Mouse (Mus musculus): ENCODE data around the gene Rabepk. TPM values are rescaled to one million over a fixed set of nuclear protein-coding genes. Genes with fewer than 3 reads are reported as not detected.
"Not testable (repeated sequence)": the region's sequence is repeated elsewhere in the genome, so short reads cannot be mapped to it uniquely, and the experiment has no call there.

The Rabepk gene
- total RNA-seq, 2 experiments from 2014 or later: 13.5 to 15.5 TPM

DNA sequence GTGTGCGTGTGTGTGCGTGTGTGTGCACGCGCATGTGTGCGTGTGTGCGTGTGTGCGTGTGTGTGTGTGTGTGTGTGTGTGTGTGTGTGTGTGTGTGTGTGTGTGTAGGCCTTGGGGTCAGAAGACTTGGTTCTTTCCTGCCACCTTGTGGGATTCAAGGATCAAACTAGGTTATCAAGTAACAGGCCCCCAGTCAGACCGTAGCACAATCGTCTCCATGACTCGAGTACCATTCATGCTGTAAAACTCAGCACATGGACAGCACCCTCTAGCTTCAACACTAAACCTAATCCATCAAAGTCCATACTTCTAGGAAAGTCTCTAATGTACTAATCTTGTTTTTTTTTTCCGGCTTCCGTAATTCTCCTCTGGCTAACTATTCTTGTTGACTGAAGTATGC lies 34.9 kb downstream of the Rabepk start:
- DNase-seq: no peak

DNA sequence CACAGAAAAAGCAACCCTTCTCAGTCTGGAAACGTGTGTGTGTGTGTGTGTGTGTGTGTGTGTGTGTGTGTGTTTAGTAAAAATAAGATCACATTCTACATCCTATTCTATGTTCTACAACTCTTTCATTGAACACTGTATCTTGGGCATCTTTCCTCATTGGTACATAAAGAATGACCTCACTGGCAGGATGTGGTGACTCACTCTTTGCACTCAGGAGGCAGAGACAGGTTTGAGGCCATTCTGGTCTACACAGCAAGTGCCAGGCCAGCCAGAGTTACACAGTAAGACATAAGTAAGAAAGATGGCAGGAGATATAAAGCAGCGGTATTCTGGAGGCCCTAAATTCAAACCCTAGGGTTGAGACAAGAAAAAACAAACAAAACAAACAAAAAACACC lies 36.8 kb downstream of the Rabepk start:
- no peak for DNase-seq

DNA sequence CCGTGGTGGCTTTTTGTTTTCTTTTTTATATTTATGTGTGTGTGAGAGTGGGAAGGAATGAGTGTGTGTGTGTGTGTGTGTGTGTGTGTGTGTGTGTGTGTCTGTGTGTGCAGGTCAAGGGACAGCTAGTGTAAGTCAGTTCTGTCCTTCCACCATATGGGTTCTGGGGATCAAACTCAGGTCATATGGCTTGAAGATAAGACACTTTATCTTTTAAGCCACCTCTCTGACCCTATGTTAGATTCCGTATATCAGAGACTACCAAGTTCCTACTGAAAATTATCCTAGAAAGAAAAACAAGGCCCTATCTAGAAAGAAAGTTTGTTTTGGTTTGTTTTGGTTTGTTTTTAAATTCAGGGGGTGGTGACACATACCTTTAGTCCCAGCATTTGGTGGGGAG lies 37.5 kb downstream of the Rabepk start:
- no peak for DNase-seq

DNA sequence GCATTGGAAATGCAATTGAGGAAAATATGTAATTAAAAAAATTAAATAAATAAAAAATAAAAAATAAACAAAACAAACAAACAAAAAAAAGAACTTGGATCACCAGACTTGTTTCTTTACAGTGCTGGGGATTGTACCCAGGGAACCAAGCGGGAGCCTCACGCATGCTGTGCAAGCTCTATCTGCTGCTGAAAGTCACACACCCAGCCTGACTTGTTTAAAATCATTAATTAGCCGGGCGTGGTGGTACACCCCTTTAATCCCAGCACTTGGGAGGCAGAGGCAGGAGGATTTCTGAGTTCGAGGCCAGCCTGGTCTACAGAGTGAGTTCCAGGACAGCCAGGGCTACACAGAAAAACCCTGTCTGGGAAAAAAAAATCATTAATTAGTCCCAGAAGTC lies 38.4 kb downstream of the Rabepk start:
- DNase-seq: not testable (repeated sequence)

DNA sequence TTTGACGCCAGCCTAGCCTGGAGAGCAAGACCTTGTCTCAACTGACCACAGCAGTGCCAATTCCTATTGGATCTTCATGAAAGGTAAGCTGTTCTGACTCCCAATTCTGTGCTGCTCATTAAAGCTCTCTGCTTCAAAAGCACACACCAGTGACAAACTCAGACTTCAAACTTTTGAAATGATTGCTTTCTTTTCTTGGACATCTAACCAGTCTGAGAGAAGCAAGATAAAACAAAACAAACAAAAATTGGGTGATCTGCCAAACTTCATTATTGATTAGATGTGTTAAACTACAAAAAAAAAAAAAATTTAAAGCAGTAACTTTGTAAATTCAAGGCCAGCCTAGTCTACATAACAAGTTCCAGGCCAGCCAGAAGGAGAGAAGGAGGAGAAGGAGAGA lies 42.4 kb downstream of the Rabepk start:
- no peak for DNase-seq

DNA sequence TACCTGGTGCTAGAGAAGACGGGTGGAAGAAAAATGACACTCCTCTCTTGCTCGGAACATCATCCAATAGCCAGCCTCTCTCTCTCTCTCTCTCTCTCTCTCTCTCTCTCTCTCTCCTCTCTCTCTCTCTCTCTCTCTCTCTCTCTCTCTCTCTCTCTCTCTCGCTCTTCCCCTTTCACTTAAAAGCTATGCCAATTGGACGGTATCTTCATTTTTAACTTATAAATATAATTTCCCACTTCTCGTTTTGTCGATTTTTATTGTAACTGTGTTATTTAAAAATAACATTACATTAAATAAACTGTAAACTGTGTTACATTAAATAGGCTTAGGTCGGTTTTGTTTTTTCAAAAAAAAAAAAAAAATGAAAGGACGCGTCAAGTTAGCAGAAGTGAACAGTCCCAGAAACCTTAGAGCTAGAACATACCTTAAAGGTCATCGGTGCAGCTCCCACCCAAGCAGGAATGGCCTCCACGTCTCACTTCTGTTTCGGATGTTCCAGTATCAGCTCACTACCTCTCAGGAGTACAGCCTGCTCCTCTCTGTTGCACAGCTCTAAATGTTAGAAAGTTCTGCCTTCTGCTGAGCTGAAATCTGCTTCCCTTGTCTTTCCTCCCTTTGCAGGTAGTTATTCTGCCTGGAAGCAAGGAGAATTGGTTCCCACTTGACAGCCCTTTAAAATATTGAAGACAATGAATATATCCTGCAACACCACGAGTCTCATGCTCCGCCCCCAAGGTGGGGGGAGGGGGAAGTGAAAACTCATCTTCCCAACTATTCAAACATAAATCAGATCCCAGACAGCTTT lies 45.0 kb downstream of the Rabepk start, which contains the start of gene Gapvd1:
TSS of gene Gapvd1 (minus strand) at position 682 of the 808 bp plus-strand sequence.
- peak; percentile 8 to 33 for DNase-seq

DNA sequence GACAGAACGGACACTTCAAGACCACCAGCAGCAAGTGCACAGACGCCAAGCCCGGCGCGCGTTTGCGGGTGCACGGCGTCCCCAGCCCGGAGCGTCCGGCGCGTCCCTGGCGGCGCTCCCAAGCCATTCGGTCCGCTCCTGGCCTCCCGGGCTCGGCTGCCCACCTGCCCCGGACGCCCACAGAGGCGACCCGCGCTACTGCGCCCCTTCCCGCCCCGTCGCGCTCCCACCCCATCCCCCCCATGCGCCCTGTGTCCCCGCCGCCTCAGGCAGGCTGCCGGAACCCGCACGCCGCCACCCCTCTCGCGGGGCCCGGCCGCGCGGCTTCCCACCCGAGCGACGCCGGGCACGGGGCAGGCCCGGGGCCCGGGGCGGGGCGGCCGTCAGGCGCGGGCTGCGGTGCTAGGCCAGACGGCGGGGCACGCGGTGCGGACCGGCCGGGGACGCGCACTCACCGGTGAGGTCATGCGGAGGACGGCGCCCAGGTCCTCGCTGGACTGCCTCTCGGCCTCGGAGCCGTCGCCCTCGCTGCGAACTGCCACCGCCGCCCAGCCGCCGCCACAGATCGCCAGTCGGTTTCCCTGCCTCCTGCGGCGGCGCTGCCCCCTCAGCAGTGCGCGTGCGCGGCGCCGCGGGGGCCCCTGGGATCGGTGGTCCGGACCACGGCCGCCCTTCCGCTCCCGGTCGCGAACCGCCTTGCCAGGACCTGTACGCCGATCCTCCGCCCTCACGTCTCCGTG lies 45.7 kb downstream of the Rabepk start:
- DNase-seq: peak; percentile 91 to 92

DNA sequence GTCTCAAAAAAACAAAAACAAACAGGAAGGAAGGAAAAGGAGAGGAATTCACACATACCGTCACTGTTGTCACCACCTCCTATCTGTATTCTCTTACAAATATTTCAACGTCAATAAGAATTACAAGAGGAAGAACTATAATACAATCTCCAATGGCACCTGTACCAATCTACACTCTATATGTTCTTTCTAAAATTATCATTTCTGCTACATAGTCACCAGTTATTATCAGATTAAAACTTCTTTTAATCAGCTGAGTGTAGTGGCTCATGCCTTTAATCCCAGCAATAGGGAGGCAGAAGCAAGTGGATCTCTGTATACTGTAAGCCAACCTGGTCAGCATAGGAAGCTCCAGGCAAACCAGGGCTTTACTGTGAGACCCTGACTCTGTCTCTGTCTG lies 49.5 kb downstream of the Rabepk start:
- DNase-seq: no peak

DNA sequence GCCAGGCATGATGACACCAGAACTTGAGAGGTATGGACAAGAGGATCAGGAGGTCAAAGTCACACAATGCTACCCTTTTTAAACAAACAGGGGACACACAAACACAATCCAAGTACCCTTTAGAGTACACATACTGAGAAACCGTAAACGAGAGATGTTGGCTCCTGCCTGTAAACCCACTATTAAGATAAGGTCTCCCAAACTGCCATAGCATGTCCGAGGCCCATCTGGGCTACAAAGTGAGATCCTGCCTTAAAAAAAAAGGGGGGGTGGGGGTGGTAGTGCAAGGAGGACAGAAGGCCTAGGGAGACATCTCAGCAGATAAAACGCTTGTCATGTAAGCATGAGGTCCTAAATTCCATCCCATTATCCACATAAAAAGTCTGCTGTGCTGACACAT lies 51.2 kb downstream of the Rabepk start:
- DNase-seq: no peak

DNA sequence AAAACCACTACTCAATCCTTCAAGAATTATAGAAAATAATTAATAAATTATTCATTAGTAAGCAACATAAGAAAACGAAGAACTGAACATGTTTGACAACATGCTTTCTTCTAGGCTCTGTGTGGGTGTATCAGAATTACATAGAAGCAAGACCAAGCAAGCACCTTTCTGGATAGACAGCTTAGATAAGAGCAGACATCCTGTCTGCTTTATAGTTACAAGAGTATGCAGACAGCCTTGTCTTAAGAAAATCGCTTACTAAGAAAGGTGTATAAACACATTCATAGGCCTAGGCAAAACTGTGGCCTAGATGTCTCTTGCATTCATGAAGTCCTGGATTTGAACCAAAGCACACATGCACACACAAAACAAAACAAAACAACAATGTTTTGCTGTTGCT lies 54.0 kb downstream of the Rabepk start:
- no peak for DNase-seq

DNA sequence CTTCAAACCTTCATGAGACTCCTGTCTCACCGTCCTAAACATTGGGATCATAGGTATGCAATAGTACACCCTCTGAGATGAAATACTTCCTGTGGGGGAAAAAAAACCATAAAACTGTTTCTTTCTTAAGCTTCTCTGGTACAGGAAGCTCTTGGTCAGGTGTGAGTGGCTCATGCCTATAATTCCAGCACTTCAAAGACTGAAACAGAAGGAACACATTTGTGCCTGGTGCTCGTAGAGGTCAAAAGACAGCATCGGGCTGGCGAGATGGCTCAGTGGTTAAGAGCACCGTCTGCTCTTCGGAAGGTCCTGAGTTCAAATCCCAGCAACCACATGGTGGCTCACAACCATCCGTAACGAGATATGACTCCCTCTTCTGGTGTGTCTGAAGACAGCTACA lies 55.2 kb downstream of the Rabepk start:
- no peak for DNase-seq

DNA sequence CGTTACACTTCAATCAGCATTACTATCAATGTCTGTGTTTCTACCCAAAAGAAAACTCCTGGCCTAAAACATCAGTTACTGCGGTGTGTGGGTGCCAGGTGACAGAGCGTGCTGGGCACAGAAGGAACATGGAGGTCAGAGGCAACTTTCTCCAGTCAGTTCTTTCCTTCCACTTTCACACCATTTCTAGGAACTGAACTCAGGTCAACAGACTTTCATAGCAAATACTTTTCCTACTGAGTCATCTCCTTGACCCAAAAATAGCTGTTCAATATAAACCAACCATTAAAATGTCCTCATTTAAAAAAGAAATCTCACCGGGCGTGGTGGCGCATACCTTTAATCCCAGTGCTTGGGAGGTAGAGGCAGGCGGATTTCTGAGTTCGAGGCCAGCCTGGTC lies 57.0 kb downstream of the Rabepk start:
- DNase-seq: no peak

DNA sequence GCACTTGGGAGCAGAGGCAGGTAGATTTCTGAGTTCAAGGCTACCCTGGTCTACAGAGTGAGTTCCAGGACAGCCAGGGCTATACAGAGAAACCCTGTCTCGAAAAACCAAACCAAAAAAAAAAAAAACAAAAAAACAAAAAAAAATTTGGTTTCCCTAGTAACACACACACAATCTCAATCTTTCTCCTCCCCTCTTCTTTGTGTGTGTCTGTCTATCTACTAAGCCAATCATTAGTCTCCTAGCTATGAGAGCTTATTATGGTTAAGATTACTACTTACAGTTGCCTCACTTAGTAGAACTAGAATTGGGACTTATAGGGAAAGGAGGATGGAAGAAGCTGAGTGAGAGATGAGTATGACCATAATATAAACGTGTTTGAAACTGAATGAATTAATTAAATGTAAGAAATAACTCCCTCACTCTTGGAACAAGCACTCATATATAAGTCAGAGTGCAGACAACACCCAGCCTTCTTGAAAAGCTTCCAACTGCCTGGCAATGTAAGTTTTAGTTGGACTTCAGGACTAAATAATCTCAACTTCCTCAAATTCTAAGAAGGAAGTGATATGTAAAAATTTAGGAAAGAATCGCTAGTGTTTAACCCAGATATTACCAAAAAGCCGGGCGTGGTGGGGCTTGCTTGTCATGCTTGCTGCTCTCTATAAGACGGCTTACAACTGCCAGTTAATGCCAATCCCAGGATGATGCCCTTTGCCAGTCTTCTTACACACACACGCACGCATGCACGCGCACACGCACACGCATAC lies 58.1 kb downstream of the Rabepk start:
- peak in 1 of 2 experiments; percentile 20 for DNase-seq

DNA sequence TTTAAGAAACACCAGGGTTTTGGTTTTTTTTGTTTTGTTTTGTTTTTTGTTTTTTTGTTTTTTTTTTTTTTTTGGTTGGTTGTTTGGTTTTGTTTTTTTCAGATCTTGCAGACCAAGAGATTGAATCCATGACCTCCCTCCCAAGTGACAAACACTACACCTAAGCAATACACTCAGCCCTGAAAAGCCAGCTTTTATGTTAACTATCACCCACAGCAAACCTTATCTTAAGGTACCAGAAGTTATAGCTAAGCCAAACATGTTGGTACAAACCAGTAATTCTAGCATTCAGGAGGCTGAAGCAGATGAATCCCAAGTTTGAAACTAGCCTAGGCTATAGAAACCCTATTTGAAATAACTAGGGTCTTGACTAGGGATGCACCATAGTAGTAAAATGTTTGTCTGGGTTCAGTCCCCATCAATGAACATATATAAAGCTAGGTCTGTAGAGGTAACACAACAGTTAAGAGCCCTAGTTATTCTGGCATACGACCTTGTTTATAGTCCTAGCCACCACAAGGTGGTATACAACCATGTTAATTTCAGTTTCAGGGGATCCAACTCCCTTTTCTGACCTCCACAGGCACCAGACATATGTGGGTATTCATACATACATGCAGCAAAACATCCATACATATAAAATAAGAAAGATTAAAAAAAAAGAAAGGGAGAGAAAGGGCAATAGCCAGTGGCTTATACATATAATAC lies 59.9 kb downstream of the Rabepk start:
- no peak for DNase-seq

DNA sequence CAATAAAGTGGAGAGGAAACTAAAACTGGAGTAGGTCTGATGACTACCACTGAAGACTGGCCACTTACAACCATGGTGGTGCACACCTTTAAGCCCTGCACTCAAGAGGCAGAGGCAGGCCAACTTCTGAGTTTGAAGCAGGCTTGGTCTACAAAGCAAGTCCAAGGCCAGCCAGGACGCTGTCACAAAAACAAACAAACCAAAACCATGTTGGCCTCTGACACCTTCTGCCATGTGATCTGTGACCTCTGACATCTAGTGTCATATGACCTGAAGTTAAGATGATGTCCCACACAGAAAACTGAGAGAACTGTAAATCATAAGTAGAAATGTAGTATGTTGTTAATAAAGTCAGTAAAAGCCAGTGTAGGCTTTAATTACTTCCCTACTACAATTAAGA lies 61.8 kb downstream of the Rabepk start:
- no peak for DNase-seq

DNA sequence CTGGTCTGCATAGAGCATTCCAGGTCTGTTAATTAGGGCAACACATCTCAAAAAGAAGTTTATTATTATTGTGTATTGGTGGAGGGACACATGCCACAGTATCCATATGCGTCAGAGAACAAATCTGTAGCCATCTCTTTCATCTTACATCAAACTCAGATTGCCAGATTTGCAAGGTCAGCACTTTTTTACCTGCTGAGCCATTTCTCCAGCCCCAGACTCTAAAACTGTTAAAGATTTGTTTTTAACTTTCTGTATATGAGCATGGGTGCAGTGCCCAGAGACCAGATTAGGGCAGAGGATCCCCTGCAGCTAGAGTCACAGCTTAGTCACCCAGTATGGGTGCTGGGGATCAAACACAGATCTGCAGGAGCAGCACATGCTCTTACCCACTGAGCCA lies 63.1 kb downstream of the Rabepk start:
- DNase-seq: no peak

Other genes with a start within 250 kb of the Rabepk start
- gene Gapvd1, start 44.7 kb downstream of the Rabepk start, total RNA-seq (2021): 10 to 100 TPM; 39.7 to 40.2 TPM
- gene Hspa5, start 27.9 kb downstream of the Rabepk start, total RNA-seq (2021): 100 to 1,000 TPM; 563 to 758 TPM
- 10 to 100 TPM; 46.9 to 49.2 TPM for gene Fbxw2, start 26.4 kb upstream of the Rabepk start, total RNA-seq (2021)
- gene Gm34653, start 33.1 kb upstream of the Rabepk start, total RNA-seq (2021): not detected
- gene Cutal, start 74.5 kb upstream of the Rabepk start, total RNA-seq (2021): 1 to 10 TPM in 1 of 2 experiments, under 1 TPM in 1; 0.74 to 1.3 TPM
- 10 to 100 TPM; 16.7 to 18.5 TPM for gene Psmd5, start 75.1 kb upstream of the Rabepk start, total RNA-seq (2021)
- under 1 TPM; 0.93 to 0.99 TPM for gene Phf19, start 114.1 kb upstream of the Rabepk start, total RNA-seq (2021)
- 1 to 10 TPM; 1.9 to 3.5 TPM for gene Traf1, start 161.9 kb upstream of the Rabepk start, total RNA-seq (2021)

All from heart, adult 18-20 months (tissue).